Mouse (Mus musculus) large intestine, adult 2 months (tissue): ENCODE data around the gene Foxf1. TPM values are rescaled to one million over a fixed set of nuclear protein-coding genes. Genes with fewer than 3 reads are reported as not detected.

Experiments used
- DNase-seq: peaks from one replicate; pipeline ENCODE4 v3.0.0-alpha.2; 2012; ENCODE audit warnings: low read depth, low spot score
- WGBS: fragments of 180-500 bp; shearing (Covaris S2); methylation state at CpG from one replicate; pipeline ENCODE4 v1.1.7; 2018; 5-methylcytosine and 5-hydroxymethylcytosine counted together
- polyA plus RNA-seq: library from polyadenylated mRNA; depleted of rRNA; stranded (reverse); fragments of >200 nt; gene quantifications from 2 replicates; pipeline ENCODE4 v1.2.3, GENCODE M21; 2012

Foxf1 gene
- polyA plus RNA-seq, 1 experiment: 16.6 TPM

DNA sequence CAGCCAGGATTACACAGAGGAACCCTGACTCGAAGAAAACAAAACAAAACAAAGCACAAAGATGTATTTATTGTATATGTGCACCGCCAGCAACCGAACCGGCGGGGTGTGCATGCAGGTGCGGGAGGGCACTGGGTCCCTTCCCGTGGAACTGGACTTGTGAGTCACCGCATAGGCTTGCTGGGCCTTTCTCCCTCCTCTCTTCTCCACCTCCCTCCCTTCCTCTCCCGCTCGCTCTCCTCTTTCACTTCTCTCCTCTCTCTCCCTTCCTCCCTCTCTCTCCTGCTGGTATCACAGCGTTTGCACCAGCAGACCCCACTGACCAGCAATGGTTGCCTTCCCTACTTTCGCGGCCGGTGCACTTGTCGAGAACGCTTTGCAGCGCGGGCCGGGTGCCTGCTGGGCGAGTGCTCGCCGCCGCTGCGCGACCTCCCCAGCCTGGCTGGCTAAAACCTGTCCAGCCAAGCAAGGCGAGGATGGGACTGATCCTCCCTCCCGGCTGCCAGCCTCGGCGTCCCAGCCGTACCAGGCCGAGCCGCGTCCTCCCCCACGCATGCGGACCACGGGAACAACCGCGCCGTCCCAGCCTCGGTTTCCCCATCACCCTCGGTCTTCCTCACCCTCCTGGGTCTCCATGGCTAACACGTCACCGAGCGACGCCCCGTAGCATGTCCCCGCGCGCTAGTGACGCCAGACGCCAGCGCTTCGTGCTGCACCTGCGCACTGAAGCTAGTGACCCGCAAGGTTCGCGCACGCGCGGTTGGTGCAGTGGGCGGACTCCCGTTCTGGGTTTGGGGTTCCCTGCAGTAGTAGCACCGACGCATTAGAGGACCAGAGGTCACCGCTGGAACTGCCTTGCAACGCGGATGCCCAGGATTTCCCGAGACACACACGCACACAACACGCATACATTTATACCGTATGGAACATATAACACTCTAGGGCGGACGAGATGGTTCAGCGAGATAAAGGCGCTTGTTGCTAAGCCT, 23.8 kb downstream of the Foxf1 start, which contains the start of gene Mthfsd:
Gene Mthfsd (minus strand): TSS at position 725 of the 989 bp plus-strand sequence.
- peak; percentile 94 for DNase-seq
- 1% methylated on average over 75 of the region's 75 CpGs for WGBS

DNA sequence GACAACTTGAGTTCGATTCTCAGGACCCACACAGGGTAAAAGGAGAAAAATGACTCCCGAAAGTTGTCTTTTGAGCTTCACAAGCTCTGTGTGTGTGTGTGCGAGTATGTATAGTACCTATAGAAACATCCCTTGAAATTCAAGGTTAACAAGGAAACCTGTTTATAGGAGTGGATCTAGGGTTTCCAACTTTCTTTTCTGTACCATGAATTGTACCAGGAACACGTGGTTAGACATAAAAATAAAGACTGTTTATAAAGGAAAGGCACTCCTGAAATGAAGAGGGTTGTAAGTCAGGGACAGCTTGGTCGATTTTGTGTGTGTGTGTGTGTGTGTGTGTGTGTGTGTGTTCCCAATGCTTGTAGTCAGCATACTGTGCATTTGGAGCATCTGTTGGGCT, 24.5 kb downstream of the Foxf1 start:
- 5% methylated on average over 5 of the region's 5 CpGs for WGBS
- DNase-seq: no peak

DNA sequence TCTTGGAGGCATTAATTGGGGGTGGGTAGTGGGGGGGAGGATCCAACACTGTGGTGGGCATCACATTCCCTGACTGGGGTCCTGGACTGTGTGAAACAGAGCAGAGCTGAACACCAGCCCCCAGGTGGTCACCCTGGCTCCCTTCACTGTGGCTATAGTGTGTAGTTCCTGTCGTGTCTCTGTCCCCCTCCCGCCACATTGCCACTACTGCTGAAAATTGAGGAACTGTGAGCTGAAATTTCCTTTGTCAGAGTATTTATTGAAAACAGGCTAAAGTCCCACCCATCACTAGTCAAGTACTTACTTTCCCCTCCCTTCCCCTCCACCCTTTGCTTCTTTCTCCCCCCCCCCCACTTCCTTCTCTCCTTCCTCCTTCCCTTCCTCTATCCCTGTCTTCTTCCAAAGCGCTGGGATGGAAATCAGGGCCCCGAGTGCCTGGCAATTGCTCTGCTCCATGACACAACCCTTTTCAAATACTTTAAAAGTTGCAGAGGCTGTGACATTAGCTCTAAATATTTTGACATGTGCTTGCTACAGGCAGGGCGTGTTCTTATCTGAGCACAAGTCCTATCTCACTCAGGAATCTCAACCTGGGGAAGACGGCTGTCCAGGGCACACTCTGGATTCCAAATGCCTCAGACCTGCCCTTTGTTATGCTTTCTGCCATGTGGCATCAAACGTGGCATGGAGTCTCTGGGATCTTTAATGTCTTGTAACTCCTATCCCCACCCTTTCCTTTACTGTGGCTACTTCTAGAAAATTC, 27.1 kb downstream of the Foxf1 start:
- WGBS: 35% methylated on average over 7 of the region's 7 CpGs
- DNase-seq: no peak

DNA sequence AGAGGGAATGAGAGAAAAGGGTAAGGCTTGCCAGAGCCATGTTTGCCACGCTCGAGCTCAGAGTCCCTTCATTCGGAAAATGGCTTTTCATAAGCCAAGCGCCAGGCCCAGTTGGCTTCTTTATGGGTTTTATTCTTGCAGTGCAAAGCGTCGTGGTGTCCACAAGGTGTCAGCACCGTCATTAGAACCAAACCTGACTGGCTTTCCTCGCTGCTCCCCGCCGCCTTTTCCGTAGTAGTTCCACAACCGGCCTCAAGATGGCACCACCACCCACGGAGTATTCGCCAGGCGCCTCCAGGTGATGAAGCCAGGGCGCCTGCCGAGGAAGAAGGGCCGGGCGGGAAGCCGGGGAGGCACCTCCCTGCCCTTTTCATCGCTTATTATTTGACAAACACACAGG, 29.1 kb downstream of the Foxf1 start:
- peak; percentile 88 for DNase-seq
- under 1% methylated on average over 21 of the region's 21 CpGs for WGBS

DNA sequence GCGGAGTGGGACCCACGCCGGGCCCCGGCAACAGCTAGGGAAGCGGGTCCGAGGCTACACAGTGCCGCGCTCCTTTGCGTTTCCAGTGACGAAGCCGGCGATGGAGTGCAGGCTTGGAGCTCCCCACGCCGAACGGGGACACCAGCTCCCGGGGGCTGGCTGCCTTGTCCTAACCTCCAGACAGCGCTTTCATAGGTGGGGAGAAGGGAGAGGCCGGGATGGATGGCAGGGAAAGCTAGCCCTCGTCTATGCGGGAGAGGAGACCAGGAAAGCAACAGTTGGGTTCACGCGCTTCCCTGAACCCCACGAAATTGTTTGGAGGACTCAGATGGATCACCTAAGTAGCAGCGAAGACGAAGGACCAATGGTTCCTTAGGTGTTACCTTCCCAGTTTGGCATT, 30.9 kb downstream of the Foxf1 start:
- 5% methylated on average over 25 of the region's 25 CpGs for WGBS
- no peak for DNase-seq

DNA sequence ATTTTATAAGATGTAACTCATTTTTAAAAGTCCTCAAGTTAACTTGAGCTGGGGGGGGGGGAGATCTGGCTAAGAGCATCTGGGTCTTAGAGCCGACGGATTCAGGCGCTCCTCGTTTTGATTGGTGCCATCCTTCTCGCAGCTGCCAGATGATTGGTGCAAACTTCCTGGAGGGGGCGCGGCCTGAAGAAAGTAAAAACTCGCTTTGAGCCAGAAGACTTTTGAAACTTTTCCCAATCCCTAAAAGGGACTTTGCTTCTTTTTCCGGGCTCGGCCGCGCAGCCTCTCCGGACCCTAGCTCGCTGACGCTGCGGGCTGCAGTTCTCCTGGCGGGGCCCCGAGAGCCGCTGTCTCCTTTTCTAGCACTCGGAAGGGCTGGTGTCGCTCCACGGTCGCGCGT, 31.8 kb downstream of the Foxf1 start, which contains the start of gene Foxc2:
Gene Foxc2 (plus strand): TSS at position 224 of the 400 bp plus-strand sequence.
- under 1% methylated on average over 25 of the region's 25 CpGs for WGBS
- DNase-seq: no peak

DNA sequence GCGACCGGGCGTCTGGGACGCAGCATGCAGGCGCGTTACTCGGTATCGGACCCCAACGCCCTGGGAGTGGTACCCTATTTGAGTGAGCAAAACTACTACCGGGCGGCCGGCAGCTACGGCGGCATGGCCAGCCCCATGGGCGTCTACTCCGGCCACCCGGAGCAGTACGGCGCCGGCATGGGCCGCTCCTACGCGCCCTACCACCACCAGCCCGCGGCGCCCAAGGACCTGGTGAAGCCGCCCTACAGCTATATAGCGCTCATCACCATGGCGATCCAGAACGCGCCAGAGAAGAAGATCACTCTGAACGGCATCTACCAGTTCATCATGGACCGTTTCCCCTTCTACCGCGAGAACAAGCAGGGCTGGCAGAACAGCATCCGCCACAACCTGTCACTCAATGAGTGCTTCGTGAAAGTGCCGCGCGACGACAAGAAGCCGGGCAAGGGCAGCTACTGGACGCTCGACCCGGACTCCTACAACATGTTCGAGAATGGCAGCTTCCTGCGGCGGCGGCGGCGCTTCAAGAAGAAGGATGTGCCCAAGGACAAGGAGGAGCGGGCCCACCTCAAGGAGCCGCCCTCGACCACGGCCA, 32.5 kb downstream of the Foxf1 start:
- 3% methylated on average over 55 of the region's 55 CpGs for WGBS
- DNase-seq: no peak

DNA sequence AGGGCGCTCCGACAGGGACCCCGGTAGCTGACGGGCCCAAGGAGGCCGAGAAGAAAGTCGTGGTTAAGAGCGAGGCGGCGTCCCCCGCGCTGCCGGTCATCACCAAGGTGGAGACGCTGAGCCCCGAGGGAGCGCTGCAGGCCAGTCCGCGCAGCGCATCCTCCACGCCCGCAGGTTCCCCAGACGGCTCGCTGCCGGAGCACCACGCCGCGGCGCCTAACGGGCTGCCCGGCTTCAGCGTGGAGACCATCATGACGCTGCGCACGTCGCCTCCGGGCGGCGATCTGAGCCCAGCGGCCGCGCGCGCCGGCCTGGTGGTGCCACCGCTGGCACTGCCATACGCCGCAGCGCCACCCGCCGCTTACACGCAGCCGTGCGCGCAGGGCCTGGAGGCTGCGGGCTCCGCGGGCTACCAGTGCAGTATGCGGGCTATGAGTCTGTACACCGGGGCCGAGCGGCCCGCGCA, 33.0 kb downstream of the Foxf1 start:
- no peak for DNase-seq
- WGBS: 2% methylated on average over 62 of the region's 62 CpGs

DNA sequence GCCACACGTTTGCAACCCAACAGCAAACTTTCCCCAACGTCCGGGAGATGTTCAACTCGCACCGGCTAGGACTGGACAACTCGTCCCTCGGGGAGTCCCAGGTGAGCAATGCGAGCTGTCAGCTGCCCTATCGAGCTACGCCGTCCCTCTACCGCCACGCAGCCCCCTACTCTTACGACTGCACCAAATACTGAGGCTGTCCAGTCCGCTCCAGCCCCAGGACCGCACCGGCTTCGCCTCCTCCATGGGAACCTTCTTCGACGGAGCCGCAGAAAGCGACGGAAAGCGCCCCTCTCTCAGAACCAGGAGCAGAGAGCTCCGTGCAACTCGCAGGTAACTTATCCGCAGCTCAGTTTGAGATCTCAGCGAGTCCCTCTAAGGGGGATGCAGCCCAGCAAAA, 33.7 kb downstream of the Foxf1 start:
- WGBS: 4% methylated on average over 28 of the region's 28 CpGs
- no peak for DNase-seq

DNA sequence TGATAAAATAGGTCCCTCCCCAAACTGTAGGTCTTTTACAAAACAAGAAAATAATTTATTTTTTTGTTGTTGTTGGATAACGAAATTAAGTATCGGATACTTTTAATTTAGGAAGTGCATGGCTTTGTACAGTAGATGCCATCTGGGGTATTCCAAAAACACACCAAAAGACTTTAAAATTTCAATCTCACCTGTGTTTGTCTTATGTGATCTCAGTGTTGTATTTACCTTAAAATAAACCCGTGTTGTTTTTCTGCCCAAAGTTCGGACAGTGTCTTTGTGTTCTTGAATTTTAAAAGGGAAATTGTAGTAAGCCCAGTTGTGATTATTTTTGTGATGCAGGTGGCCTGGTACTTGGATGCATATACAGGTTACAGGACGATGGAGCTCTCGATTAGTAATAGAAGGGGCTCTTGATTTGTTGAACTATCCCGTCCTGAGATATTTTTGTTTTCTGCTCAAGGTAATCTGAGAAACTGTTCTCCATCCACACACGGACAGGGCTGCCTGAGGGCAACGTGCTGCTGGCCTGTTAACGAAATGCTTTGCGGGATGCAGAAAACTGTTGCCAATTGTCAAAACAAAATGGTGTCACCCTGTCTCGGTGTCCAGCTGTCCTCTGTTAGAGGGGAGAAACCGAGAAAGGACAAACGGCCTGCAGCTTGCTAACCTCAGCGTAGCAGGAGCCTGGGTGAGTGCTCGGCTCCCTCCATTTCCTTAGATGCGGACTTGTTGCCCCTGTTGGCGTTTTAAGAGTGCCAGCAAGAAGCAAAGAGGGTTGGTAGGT, 34.6 kb downstream of the Foxf1 start:
- DNase-seq: no peak
- whole genome bisulfite sequencing: 15% methylated on average over 18 of the region's 18 CpGs

DNA sequence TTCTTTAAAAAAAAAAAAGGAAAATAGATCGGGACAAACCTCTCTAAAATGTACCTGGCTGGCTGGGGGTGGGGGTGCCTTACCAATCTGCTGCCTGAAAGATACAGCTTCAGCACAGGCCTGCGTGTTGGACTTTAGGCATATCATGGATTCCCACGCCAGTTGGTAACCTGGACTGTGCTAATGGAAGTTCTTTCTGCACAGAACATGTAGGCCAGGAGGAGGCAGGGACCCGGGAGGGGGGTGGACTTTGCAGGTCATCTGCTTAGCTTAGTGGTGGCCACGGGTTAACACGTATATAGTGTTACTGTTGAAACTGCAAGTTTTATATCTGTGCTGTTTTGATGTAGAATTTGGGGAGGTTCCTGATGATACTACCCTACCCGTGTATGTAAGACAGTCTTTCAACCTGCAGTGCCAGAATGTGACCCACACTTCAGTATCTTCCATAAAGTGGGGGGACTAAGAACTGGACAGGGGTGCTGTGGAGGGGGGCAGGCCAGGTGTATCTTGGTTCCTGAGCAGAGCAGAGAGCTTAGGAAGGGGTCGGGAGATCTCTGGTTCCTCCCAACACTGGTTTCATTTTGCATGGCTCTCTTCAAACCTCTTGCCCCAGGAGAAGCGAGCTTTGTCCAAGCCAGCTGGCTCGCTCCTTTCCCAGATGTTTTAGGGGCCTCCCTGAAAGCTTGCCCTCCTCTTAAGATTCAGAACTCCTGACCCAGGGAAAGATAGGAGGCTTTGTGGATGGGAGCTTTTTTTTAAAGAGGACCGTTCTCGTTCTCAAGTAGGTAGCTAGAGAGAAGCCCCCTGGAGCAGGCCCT, 35.7 kb downstream of the Foxf1 start:
- DNase-seq: no peak
- 38% methylated on average over 12 of the region's 12 CpGs for WGBS

DNA sequence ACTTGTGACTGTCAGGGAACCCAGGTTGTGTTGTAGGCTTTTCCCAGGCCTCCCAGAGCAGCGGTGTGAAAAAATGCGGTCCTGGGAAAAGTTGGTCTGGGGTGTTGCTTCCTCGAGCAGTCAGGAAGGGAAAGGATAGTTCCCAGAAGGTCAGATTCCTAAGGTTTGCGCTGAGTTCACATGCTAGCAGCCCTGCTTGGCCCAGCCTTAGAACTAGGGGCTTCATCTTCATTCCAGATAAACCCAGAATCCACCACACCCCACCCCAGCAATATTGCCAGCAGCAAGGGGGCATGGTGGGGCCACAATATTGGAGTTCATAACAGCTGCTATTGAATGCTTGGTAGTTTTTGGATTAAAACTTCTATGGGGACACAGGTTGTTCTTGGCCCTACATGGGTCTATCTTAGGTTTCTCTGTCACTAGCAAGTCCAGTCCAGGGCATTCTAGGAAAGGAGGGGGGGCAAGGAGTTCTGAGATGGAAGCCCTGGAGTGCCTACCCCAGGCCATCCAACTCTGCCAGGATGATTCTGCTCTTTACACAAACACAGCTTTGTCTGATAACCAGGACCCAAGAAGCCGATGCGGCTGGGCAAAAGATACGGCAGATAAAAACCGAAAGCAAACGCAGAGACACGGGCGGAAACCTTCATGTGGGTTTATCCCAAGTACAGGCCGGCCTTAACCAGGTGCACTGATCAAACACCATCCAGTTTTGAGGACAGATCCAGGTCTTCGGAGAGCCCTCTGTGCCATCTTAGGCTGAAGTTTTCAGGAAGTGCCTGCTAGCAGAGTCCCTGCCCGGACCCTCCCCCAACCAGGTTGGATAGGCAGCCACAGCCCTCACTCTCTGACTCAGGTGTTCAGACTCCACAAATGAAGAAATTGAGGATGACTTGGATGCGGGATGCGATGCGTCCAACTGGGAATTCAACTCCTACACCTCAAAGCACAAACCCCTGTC, 36.6 kb downstream of the Foxf1 start:
- 23% methylated on average over 17 of the region's 17 CpGs for WGBS
- no peak for DNase-seq

DNA sequence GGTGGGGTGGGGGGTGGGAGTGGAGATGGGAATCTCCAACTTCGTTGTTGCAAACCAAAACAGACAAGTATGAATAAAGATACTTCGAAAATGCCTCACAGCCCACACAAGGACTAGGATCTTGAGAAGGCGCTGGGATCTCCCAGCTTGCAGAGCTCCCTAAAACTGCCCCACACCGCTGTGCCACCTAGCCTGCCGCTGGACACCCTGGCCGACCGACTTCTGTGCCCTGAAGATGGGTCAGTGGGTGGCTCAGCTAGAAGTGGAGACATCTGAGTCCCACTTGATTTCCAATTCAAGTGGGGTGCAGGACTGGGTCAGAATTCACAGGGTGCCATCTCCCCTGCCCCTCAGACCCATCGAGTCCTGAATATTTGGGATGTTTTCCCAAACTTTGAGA, 37.5 kb downstream of the Foxf1 start:
- 35% methylated on average over 8 of the region's 8 CpGs for WGBS
- no peak for DNase-seq

DNA sequence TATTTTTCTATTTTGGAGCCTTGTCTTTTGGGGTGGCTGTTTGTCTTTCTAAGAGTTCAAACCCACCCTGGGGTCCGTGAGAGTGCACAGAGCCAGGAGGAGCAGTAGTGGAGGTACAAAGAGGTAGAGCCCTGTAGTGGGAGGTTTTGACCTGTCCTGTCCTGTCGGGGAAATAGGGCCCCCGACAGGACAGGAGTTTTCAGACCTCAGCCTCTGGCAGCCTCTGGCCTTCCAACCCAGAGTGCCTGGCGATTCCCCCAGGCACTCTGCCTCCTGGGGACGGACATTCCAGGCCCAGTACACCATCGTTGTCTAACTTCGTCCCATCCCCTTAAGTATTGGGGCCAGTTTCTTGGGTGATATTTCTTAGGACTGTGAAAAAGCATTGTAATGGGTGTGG, 38.2 kb downstream of the Foxf1 start:
- WGBS: 34% methylated on average over 7 of the region's 7 CpGs

DNA sequence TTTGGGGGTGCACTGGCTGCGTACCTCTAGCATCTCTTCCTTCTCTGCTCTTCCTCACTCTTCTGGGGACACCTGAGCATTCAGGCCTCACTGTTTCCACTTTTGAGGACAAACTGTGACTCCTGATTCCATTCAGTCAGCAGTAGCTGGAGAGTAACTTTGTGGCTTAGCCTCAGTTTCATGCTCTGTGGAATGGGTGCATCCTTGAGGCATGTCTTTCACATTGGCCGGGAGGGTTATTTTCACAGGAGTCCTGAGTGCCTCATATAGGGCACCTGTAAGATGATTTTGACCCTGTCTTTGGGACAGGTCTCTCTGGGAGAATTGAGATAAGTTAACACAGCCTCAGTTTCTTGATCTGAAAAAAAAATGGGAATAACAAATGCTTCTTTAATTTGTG, 38.9 kb downstream of the Foxf1 start:
- WGBS: 59% methylated on average over 2 of the region's 2 CpGs
- DNase-seq: no peak

More for the DNA sequence above, 38.2 kb downstream of the Foxf1 start:
- DNase-seq: no peak

DNA sequence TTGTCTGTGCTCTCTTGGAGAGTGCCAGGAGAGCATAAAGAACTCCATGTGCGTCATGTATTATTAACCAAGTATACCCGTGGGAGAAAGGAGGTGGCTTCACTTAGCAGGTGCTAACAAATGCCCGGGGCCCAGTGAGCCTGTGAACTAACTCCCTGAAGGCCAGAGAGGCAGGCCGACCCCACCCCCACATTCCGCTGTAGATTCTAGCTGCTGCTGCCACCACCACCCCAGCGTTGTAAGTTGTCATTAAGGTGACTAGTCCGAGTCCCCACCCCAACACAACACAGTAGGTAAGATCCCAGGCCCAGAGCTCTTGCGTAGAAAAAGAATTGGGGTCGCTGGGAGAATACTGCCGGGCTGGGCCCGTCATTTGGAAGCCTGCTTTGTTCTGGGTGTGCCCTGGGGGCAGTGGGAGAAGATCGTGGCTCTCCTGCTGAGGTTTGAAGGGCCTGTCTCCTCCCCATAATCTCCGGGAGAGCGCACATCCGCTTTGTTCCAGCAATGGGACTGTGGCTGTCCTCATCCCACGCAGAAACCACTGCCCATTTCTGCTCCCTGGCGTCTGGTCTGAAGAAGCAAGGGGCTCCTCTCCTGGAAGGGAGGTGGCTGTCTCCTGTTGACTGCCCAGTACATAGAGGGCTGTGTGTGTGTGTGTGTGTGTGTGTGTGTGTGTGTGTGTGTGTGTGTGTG, 40.5 kb downstream of the Foxf1 start:
- WGBS: 9% methylated on average over 17 of the region's 17 CpGs
- DNase-seq: no peak
